Mouse (Mus musculus) layer of hippocampus, adult 9-10 months (tissue): Measurements from ENCODE around the gene Utp11.

Experiments
- DNase-seq: peaks from one replicate; pipeline ENCODE4 v3.0.0; 2022; ENCODE audit warnings: low spot score

The Utp11 gene

GRCm38 (mm10) chr4:124631456-124631855 lies 61.9 kb downstream of the Utp11 start:
- no peak for DNase-seq
